Mouse (Mus musculus): ENCODE data around the gene Slpi. TPM values are rescaled to one million over a fixed set of nuclear protein-coding genes. Genes with fewer than 3 reads are reported as not detected.

The Slpi gene
- polyA plus RNA-seq, 1 experiment: 11.4 TPM

DNA sequence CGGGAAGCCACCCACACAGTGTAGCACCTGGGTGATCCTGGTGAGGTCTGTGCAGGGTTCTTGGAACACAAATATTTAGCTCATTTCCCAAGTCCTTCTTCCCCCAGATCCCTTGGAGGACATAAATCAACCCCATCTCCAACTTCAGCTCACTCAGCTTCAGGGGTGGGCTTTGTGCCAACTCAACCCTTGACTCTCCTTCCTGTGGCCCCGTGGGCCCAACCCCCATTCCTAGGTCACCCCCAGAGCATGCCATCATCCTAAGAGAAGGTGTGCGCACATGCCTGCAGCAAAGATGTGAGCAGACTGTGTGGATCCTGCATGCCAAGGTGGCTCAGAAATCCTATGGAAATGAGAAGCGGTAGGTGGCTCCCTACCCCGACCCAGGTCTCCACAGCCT is 16.6 kb upstream of the Slpi start:
- H3K36me3 ChIP-seq (ENCODE audit: control insufficient read depth, insufficient read depth): no peaks in the 10 kb centered on the region
- H3K79me3 ChIP-seq (ENCODE audit: low read depth): no peaks in the 10 kb centered on the region
- no peak overlapping the region for H3K4me3 ChIP-seq (ENCODE audit: insufficient read depth, poor library complexity, severe bottlenecking)
- no peaks in the 10 kb centered on the region for H3K79me2 ChIP-seq (ENCODE audit: control insufficient read depth, insufficient read depth)
- TF ChIP-seq FOSL1 (IDR thresholded peaks at IDR 0.05; ENCODE audit: insufficient read depth, low read length, poor library complexity, severe bottlenecking): no peak
- no peak for TF ChIP-seq MAX (IDR thresholded peaks at IDR 0.05)
- no peak for TF ChIP-seq MYOD1 (IDR thresholded peaks at IDR 0.05; ENCODE audit: control insufficient read depth, insufficient read length, low read depth)
- TF ChIP-seq CEBPB (IDR thresholded peaks at IDR 0.05; ENCODE audit: low read depth): no peak
- TF ChIP-seq CTCF (IDR thresholded peaks at IDR 0.05; ENCODE audit: control insufficient read depth, insufficient read depth, insufficient read length): no peak
- TF ChIP-seq MYOG (IDR thresholded peaks at IDR 0.05; ENCODE audit: control insufficient read depth, extremely low read depth, insufficient read length): no peak
- H3K27me3 ChIP-seq (ENCODE audit: control insufficient read depth, insufficient read depth, insufficient read length): peaks cover 55% of the 10 kb centered on the region
- H3ac ChIP-seq (ENCODE audit: control insufficient read depth, insufficient read length, low read depth): no peak overlapping the region

DNA sequence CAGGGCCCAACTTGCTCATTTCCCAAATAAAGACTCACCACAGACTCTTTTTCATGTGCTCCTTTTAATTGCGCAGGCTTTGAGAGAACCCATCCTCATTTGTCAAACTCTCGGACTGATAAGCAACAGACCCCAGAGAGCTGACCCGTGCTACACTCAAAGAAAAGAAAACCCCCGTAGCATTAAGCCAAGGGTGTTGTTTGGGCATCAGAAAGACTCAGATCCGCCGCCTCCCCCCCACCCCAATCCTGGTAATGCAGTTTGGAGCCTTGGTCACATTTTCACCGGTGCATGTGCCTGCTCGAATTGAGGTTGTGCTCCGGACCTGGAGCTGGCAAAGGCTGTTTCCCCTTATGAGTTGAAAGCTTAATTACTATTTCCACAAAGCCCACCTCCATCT is 16.2 kb upstream of the Slpi start, which contains the start of gene Matn4:
Gene Matn4, minus strand, starts transcription at position 101 of the 400 bp plus-strand sequence.
- no peaks in the 10 kb centered on the region for H3K79me3 ChIP-seq (ENCODE audit: low read depth)
- H3K36me3 ChIP-seq (ENCODE audit: control insufficient read depth, insufficient read depth): no peaks in the 10 kb centered on the region
- H3K4me3 ChIP-seq (ENCODE audit: insufficient read depth, poor library complexity, severe bottlenecking): no peak within 1 kb of the TSS
- TF ChIP-seq MYOG (IDR thresholded peaks at IDR 0.05; ENCODE audit: control insufficient read depth, extremely low read depth, insufficient read length): no peak
- no peak for TF ChIP-seq CEBPB (IDR thresholded peaks at IDR 0.05; ENCODE audit: low read depth)
- H3ac ChIP-seq (ENCODE audit: control insufficient read depth, insufficient read length, low read depth): no peak within 1 kb of the TSS
- H3K27me3 ChIP-seq (ENCODE audit: control insufficient read depth, insufficient read depth, insufficient read length): peaks cover 56% of the 10 kb centered on the region
- no peaks in the 10 kb centered on the region for H3K79me2 ChIP-seq (ENCODE audit: control insufficient read depth, insufficient read depth)

DNA sequence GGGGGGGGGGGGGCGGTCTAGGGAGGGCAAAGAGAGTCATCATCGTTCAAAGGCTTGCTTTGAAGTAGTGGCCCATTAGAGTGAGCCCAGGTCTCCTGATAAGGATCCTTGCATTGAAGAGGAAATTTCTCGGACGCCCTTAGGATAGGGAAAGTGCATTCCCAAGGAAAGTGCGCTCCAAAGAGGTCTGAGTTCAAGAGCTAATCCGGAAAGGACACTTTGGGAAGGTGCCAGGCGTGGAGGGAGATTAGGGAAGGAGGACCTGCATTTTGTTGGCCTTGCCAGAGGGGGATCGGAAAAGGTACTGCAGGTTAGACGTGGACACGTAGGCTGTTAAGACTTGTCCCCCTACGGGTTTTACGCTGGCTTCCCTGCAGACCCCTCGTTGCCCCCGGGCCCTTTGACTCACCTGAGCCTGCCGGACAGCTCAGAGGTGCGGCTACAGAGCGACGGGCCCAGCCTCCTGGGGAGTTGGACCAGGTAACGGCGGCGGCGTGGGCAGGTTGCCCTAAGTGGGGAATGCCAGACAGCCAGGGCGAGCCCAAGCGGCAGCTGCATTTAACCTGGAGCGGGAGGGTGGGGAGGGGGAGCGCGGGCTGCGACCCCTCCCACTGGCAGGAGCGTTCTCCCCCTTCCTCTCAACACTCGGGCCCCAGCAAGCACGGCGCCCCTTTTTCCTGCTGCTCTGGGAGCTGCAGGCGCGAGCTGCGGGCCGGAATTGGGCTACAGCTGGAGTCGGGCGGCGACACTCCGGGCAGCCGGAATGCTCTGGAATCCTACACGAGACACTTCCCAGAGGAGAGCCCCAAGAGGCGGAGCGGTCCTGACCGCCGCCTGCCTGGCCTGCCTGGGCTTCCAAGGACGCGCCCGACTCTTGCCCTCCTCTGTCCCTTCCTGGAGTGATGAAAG is 15.4 kb upstream of the Slpi start:
- no peak overlapping the region for H3K4me3 ChIP-seq (ENCODE audit: insufficient read depth, poor library complexity, severe bottlenecking)
- H3K27me3 ChIP-seq (ENCODE audit: control insufficient read depth, insufficient read depth, insufficient read length): peaks cover 61% of the 10 kb centered on the region
- no peaks in the 10 kb centered on the region for H3K79me3 ChIP-seq (ENCODE audit: low read depth)
- H3ac ChIP-seq (ENCODE audit: control insufficient read depth, insufficient read length, low read depth): no peak overlapping the region
- no peak for TF ChIP-seq MYOD1 (IDR thresholded peaks at IDR 0.05; ENCODE audit: control insufficient read depth, insufficient read length, low read depth)
- no peak for TF ChIP-seq FOSL1 (IDR thresholded peaks at IDR 0.05; ENCODE audit: insufficient read depth, low read length, poor library complexity, severe bottlenecking)
- no peak for TF ChIP-seq CEBPB (IDR thresholded peaks at IDR 0.05; ENCODE audit: low read depth)
- no peak for TF ChIP-seq MAX (IDR thresholded peaks at IDR 0.05)
- no peak for TF ChIP-seq CTCF (IDR thresholded peaks at IDR 0.05; ENCODE audit: control insufficient read depth, insufficient read depth, insufficient read length)
- no peak for TF ChIP-seq USF1 (IDR thresholded peaks at IDR 0.05; ENCODE audit: low read depth)
- no peak for TF ChIP-seq MYOG (IDR thresholded peaks at IDR 0.05; ENCODE audit: control insufficient read depth, extremely low read depth, insufficient read length)
- H3K36me3 ChIP-seq (ENCODE audit: control insufficient read depth, insufficient read depth): no peaks in the 10 kb centered on the region
- no peaks in the 10 kb centered on the region for H3K79me2 ChIP-seq (ENCODE audit: control insufficient read depth, insufficient read depth)

DNA sequence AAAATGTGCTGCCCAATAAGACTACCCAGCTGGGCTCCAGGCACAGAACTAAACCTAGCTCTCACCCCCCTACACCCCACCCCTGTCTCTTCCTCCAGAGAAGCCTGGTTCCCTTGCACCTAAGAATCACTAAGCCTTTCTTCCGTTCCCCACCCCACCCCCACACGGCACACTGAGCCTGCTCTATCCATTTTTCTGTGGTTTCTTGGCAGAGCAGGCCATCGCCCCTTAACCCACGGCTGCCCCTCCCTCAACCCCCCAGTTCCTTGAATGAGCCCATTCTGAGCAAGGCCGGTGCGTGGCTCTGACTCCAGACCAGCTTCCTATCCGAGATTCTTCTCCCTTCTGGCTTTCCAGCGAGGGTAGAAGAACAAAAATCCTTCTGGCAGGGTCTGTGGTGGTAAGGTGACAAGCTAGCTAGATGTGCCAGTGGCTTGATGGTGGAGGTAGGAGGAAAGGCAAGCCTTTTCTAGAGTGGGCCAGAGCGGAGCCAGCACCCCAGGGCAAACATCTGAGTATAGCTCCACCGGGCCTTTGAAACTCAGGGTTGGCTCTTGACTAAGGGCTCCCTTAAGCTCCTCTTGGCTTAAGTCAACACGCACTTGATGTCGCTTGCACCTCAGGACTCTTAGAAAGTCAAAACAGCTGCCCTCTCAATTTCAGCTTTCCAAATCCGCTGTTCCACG is 14.6 kb upstream of the Slpi start:
- Histone ChIP-seq H3K79me2 (ENCODE audit: control insufficient read depth, insufficient read depth) (no peaks in the 10 kb centered on the region), H3K36me3 (ENCODE audit: control insufficient read depth, insufficient read depth) (no peaks in the 10 kb centered on the region), H3K79me3 (ENCODE audit: low read depth) (no peaks in the 10 kb centered on the region), H3K4me3 (ENCODE audit: insufficient read depth, poor library complexity, severe bottlenecking) (no peak overlapping the region), H3K27me3 (ENCODE audit: control insufficient read depth, insufficient read depth, insufficient read length) (peaks cover 64% of the 10 kb centered on the region), H3ac (ENCODE audit: control insufficient read depth, insufficient read length, low read depth) (no peak overlapping the region)
- TF ChIP-seq USF1 (IDR thresholded peaks at IDR 0.05; ENCODE audit: low read depth): no peak
- TF ChIP-seq CTCF (IDR thresholded peaks at IDR 0.05; ENCODE audit: control insufficient read depth, insufficient read depth, insufficient read length): no peak
- no peak for TF ChIP-seq MAX (IDR thresholded peaks at IDR 0.05)
- TF ChIP-seq CEBPB (IDR thresholded peaks at IDR 0.05; ENCODE audit: low read depth): no peak
- no peak for TF ChIP-seq MYOG (IDR thresholded peaks at IDR 0.05; ENCODE audit: control insufficient read depth, extremely low read depth, insufficient read length)
- no peak for TF ChIP-seq FOSL1 (IDR thresholded peaks at IDR 0.05; ENCODE audit: insufficient read depth, low read length, poor library complexity, severe bottlenecking)
- no peak for TF ChIP-seq MYOD1 (IDR thresholded peaks at IDR 0.05; ENCODE audit: control insufficient read depth, insufficient read length, low read depth)

DNA sequence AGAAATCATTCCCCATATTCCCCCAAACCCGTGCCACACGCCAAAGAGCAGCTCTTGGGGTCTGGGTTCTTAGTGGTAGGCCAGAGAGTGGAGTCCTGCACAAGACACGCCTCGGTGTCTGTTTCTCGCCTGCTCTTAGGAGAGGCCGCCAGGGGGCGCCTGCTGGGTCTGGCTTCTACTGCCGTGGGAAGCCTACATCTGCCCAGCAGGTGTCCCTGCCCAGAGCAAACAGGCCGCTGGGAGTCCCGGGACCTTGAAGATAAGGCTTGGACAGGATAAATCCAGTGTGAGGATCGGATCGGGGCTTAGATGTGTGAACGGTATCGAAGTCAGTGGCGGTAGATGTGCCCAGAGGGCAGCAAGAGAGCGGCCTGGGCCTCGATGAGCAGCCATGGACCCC is 14.0 kb upstream of the Slpi start, which contains the start of gene Rbpjl:
Gene Rbpjl, plus strand, starts transcription at position 236 of the 400 bp plus-strand sequence.
- H3K79me2 ChIP-seq (ENCODE audit: control insufficient read depth, insufficient read depth): no peaks in the 10 kb centered on the region
- no peak within 1 kb of the TSS for H3ac ChIP-seq (ENCODE audit: control insufficient read depth, insufficient read length, low read depth)
- H3K4me3 ChIP-seq (ENCODE audit: insufficient read depth, poor library complexity, severe bottlenecking): no peak within 1 kb of the TSS
- H3K79me3 ChIP-seq (ENCODE audit: low read depth): no peaks in the 10 kb centered on the region
- no peak for TF ChIP-seq CEBPB (IDR thresholded peaks at IDR 0.05; ENCODE audit: low read depth)
- peak; percentile 29 for TF ChIP-seq CTCF (IDR thresholded peaks at IDR 0.05; ENCODE audit: control insufficient read depth, insufficient read depth, insufficient read length)
- TF ChIP-seq MYOD1 (IDR thresholded peaks at IDR 0.05; ENCODE audit: control insufficient read depth, insufficient read length, low read depth): no peak
- no peaks in the 10 kb centered on the region for H3K36me3 ChIP-seq (ENCODE audit: control insufficient read depth, insufficient read depth)
- peaks cover 61% of the 10 kb centered on the region for H3K27me3 ChIP-seq (ENCODE audit: control insufficient read depth, insufficient read depth, insufficient read length)
